Mouse (Mus musculus) thymus, postnatal 10 days (tissue): ENCODE data around the gene Gale.
A peak's percentile ranks its signal among the peaks of the same experiment; 100 is the strongest.
"Not testable (repeated sequence)": the region's sequence is repeated elsewhere in the genome, so short reads cannot be mapped to it uniquely, and the experiment has no call there.

Source experiments
- DNase-seq, 2 experiments: peaks; one replicate each; pipeline ENCODE4 v3.0.0; 2021; ENCODE audit warnings: low spot score in 2 of 2

The Gale gene

GRCm38 (mm10) chr4:135963457-135964193, at the start of gene Gale:
Gene Gale (plus strand): TSS chr4:135963727.
- DNase-seq, result peak; percentile 92 to 93

- no peak for DNase-seq
Observed at GRCm38 (mm10) chr4:135918635-135919279, 44.8 kb upstream of the Gale start.

GRCm38 (mm10) chr4:135919280-135919639, 44.3 kb upstream of the Gale start:
- DNase-seq, result no peak

GRCm38 (mm10) chr4:135920304-135921241, 43.0 kb upstream of the Gale start, which contains the start of gene Fuca1:
Gene Fuca1 (plus strand): TSS chr4:135920735.
- peak; percentile 96 to 98 for DNase-seq

GRCm38 (mm10) chr4:135921257-135922120, 42.0 kb upstream of the Gale start:
- no peak for DNase-seq

- no peak for DNase-seq
Observed at GRCm38 (mm10) chr4:135922190-135922589, 41.3 kb upstream of the Gale start.

GRCm38 (mm10) chr4:135924418-135924817, 39.1 kb upstream of the Gale start:
- no peak for DNase-seq

- no peak for DNase-seq
Observed at GRCm38 (mm10) chr4:135925341-135925740, 38.2 kb upstream of the Gale start.

GRCm38 (mm10) chr4:135926195-135926808, 37.2 kb upstream of the Gale start:
- DNase-seq, result no peak

GRCm38 (mm10) chr4:135926861-135927260, 36.7 kb upstream of the Gale start:
- no peak for DNase-seq

GRCm38 (mm10) chr4:135928376-135928775, 35.2 kb upstream of the Gale start:
- no peak for DNase-seq

- no peak for DNase-seq
Observed at GRCm38 (mm10) chr4:135929405-135929804, 34.1 kb upstream of the Gale start.

- no peak for DNase-seq
Observed at GRCm38 (mm10) chr4:135929828-135930227, 33.7 kb upstream of the Gale start.

- DNase-seq, result no peak
Observed at GRCm38 (mm10) chr4:135930239-135930638, 33.3 kb upstream of the Gale start.

GRCm38 (mm10) chr4:135931832-135932231, 31.7 kb upstream of the Gale start:
- DNase-seq, result peak in 1 of 2 experiments; percentile 45

- DNase-seq, result no peak
Observed at GRCm38 (mm10) chr4:135934708-135935500, 28.6 kb upstream of the Gale start.

- DNase-seq, result no peak
Observed at GRCm38 (mm10) chr4:135935502-135935901, 28.0 kb upstream of the Gale start.

- no peak for DNase-seq
Observed at GRCm38 (mm10) chr4:135938858-135939257, 24.7 kb upstream of the Gale start.

GRCm38 (mm10) chr4:135941026-135941425, 22.5 kb upstream of the Gale start:
- DNase-seq, result not testable (repeated sequence)

GRCm38 (mm10) chr4:135942193-135942592, 21.3 kb upstream of the Gale start:
- DNase-seq, result no peak
